Mouse (Mus musculus) E14TG2a.4 (cell line): Measurements from ENCODE around the gene Ccser1.

ENCODE experiments used
- CTCF ChIP-seq: conservative IDR thresholded peaks from 2 replicates; pipeline ENCODE4 v1.5.1; 2014; ENCODE audit warnings: low read length
- NANOG ChIP-seq: IDR thresholded peaks from 2 replicates; pipeline ENCODE4 v1.6.1; 2014; ENCODE audit warnings: borderline replicate concordance, low read length, mixed read lengths
- POU5F1 ChIP-seq: IDR thresholded peaks from 2 replicates; pipeline ENCODE4 v1.6.1; 2014; ENCODE audit warnings: low read length, borderline replicate concordance

- TF ChIP-seq CTCF (no peak), NANOG (no peak), POU5F1 (no peak)
These were observed 183.6 kb downstream of the Ccser1 start for GRCm38 (mm10) chr6:61363722-61364121.
